Mouse (Mus musculus): ENCODE measurements around the gene Serinc2. TPM values are rescaled to one million over a fixed set of nuclear protein-coding genes. Genes with fewer than 3 reads are reported as not detected.

Serinc2 gene
- polyA plus RNA-seq, 1 experiment from 2014 or later, result 47.3 TPM

GRCm38 (mm10) chr4:130316691-130317090 lies 37.7 kb upstream of the Serinc2 start:
- Histone ChIP-seq H3K4me1 (ENCODE audit: control insufficient read depth, insufficient read depth, low read length) (peaks cover 7% of the 10 kb centered on the region; the same call in 1 of the 2 replicates), H3K4me2 (ENCODE audit: low read depth, low read length) (no peak overlapping the region), H3K9me3 (replicated peaks; ENCODE audit: control insufficient read depth, low read length) (no peaks in the 10 kb centered on the region), H3K4me3 (replicated peaks; ENCODE audit: low read length) (no peak overlapping the region), H3K36me3 (ENCODE audit: control insufficient read depth, insufficient read depth, low read length) (no peaks in the 10 kb centered on the region), H3K27ac (ENCODE audit: low read length) (no peak overlapping the region), H3K27me3 (ENCODE audit: control insufficient read depth, insufficient read depth, low read length) (no peaks in the 10 kb centered on the region), H3K9ac (ENCODE audit: low read length) (no peak overlapping the region)
- ATAC-seq (ENCODE audit: insufficient read depth, low FRiP score), result no peak
- 81% methylated on average over 10 of the region's 10 CpGs for WGBS

- Histone ChIP-seq H3K9ac (ENCODE audit: low read length) (no peak overlapping the region), H3K9me3 (replicated peaks; ENCODE audit: control insufficient read depth, low read length) (no peaks in the 10 kb centered on the region), H3K4me2 (ENCODE audit: low read depth, low read length) (no peak overlapping the region), H3K4me1 (ENCODE audit: control insufficient read depth, insufficient read depth, low read length) (peaks cover 7% of the 10 kb centered on the region; the same call in 1 of the 2 replicates), H3K27ac (ENCODE audit: low read length) (no peak overlapping the region), H3K36me3 (ENCODE audit: control insufficient read depth, insufficient read depth, low read length) (no peaks in the 10 kb centered on the region), H3K27me3 (ENCODE audit: control insufficient read depth, insufficient read depth, low read length) (no peaks in the 10 kb centered on the region), H3K4me3 (replicated peaks; ENCODE audit: low read length) (no peak overlapping the region)
- no peak for ATAC-seq (ENCODE audit: insufficient read depth, low FRiP score)
- 61% methylated on average over 13 of the region's 13 CpGs for WGBS
These were observed 36.9 kb upstream of the Serinc2 start for GRCm38 (mm10) chr4:130315771-130316527.

DNA sequence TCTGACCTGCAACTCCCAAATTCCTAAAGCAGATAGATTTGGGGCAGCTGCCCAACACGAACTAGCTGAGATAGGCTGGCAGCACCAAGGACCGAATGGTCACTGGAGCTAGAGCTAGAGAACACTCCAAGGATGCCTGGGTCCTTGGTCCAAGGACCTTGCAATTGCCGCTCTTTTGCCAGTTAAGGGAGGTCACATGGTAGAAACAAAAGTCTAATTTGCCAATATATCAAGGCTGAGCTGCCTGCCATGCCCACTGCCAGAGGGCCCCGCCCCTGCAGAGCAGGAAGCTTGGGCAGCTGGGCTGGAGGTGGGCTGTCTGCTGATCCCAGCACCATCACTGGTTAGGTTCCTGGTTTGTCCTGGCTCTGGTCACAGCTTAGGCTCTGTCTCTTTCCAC lies 34.5 kb upstream of the Serinc2 start:
- H3K4me1 ChIP-seq (ENCODE audit: control insufficient read depth, insufficient read depth, low read length), result peaks cover 11% of the 10 kb centered on the region

GRCm38 (mm10) chr4:130312526-130312925 lies 33.5 kb upstream of the Serinc2 start:
- no peak overlapping the region for H3K4me2 ChIP-seq (ENCODE audit: low read depth, low read length)

More for the DNA sequence above, 34.5 kb upstream of the Serinc2 start:
- Histone ChIP-seq H3K27me3 (ENCODE audit: control insufficient read depth, insufficient read depth, low read length) (peaks cover 17% of the 10 kb centered on the region), H3K36me3 (ENCODE audit: control insufficient read depth, insufficient read depth, low read length) (no peaks in the 10 kb centered on the region), H3K27ac (ENCODE audit: low read length) (no peak overlapping the region), H3K9me3 (replicated peaks; ENCODE audit: control insufficient read depth, low read length) (no peaks in the 10 kb centered on the region), H3K4me2 (ENCODE audit: low read depth, low read length) (no peak overlapping the region), H3K4me3 (replicated peaks; ENCODE audit: low read length) (no peak overlapping the region), H3K9ac (ENCODE audit: low read length) (no peak overlapping the region)
- ATAC-seq (ENCODE audit: insufficient read depth, low FRiP score), result no peak
- 87% methylated on average over 4 of the region's 4 CpGs for WGBS

DNA sequence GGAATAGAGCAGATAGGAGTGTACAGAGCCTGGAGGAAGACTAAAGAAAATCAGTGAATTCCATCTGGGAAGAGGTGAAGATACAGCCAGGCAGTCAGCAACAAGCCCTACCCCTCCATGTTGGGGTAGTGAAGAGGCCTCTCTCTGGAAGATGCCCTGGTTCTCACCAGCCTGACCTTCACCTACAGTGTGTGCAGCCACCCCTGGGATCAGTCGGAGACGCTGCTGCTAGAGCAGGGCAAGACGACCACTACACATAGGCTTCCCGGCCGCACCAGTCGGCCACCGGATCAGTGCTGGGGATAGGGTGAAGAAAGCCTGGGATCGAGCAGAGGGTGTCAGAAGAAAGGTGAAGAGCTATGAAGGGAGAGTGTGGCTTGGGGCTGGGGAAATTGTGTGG lies 30.2 kb upstream of the Serinc2 start:
- no peak overlapping the region for H3K4me3 ChIP-seq (replicated peaks; ENCODE audit: low read length)
- ATAC-seq (ENCODE audit: insufficient read depth, low FRiP score), result peak; percentile 15; the same call in 1 of the 2 replicates
- H3K4me1 ChIP-seq (ENCODE audit: control insufficient read depth, insufficient read depth, low read length), result peaks cover 13% of the 10 kb centered on the region
- H3K36me3 ChIP-seq (ENCODE audit: control insufficient read depth, insufficient read depth, low read length), result no peaks in the 10 kb centered on the region
- H3K4me2 ChIP-seq (ENCODE audit: low read depth, low read length), result peak overlapping the region; percentile 96
- no peak overlapping the region for H3K9ac ChIP-seq (ENCODE audit: low read length)
- no peak overlapping the region for H3K27ac ChIP-seq (ENCODE audit: low read length)
- WGBS, result 49% methylated on average over 8 of the region's 8 CpGs
- H3K27me3 ChIP-seq (ENCODE audit: control insufficient read depth, insufficient read depth, low read length), result peaks cover 31% of the 10 kb centered on the region
- H3K9me3 ChIP-seq (replicated peaks; ENCODE audit: control insufficient read depth, low read length), result no peaks in the 10 kb centered on the region

More at GRCm38 (mm10) chr4:130312526-130312925, 33.5 kb upstream of the Serinc2 start:
- Histone ChIP-seq H3K4me3 (replicated peaks; ENCODE audit: low read length) (no peak overlapping the region), H3K27ac (ENCODE audit: low read length) (no peak overlapping the region), H3K9me3 (replicated peaks; ENCODE audit: control insufficient read depth, low read length) (no peaks in the 10 kb centered on the region), H3K36me3 (ENCODE audit: control insufficient read depth, insufficient read depth, low read length) (no peaks in the 10 kb centered on the region), H3K27me3 (ENCODE audit: control insufficient read depth, insufficient read depth, low read length) (peaks cover 21% of the 10 kb centered on the region), H3K9ac (ENCODE audit: low read length) (no peak overlapping the region), H3K4me1 (ENCODE audit: control insufficient read depth, insufficient read depth, low read length) (peaks cover 19% of the 10 kb centered on the region)
- 84% methylated on average over 3 of the region's 3 CpGs for WGBS
- ATAC-seq (ENCODE audit: insufficient read depth, low FRiP score), result no peak

DNA sequence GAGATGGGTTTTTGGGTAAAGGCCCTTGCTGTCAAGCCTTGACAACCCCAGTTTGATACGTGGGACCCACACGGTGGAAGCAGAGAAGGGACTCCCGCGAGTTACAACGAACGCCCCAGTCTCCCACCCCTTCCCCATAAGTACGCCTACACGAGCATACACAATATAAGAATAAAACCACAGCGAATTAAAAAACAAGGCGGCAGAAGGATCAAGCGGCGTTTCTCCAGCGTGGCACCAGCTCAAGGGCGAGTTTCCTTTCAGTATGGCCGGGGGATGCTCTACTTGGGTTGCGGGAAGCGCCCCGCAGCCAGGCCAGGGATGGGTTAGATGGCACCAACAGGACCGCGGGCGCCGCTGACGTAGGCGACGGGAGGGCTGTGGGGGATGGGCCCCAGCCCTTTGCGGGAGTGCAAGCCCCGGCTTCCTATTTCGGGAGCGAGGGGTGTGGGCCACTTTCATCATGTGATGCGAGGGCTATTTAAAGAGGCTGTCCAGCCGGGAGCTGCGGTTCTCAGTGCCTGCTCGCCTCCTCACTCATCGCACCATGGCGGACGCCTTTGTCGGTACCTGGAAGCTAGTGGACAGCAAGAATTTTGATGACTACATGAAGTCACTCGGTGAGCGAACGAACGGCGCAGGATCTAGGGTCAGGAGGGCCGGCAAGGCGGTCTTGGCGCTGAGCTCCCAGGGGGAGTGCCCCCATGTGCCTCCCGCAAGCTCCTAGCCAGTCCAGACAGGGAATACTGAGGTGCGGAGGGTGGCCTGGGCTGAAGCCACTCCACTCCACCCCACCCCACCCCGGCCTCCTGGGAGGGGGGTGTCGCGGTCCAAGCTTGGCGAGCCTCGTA lies 29.5 kb upstream of the Serinc2 start, which contains the start of the genes Fabp3 and Gm10570:
TSS of gene Fabp3 (plus strand) at position 365 of the 851 bp plus-strand sequence.
TSS of gene Gm10570 (minus strand) at position 444 of the 851 bp plus-strand sequence.
- no peaks in the 10 kb centered on the region for H3K36me3 ChIP-seq (ENCODE audit: control insufficient read depth, insufficient read depth, low read length)
- H3K27ac ChIP-seq (ENCODE audit: low read length), result no peak within 1 kb of the TSS
- peaks cover 31% of the 10 kb centered on the region for H3K27me3 ChIP-seq (ENCODE audit: control insufficient read depth, insufficient read depth, low read length)
- H3K4me3 ChIP-seq (replicated peaks; ENCODE audit: low read length), result peak within 1 kb of the TSS; percentile 57
- no peaks in the 10 kb centered on the region for H3K9me3 ChIP-seq (replicated peaks; ENCODE audit: control insufficient read depth, low read length)
- ATAC-seq (ENCODE audit: insufficient read depth, low FRiP score), result peak; percentile 41; the same call in 1 of the 2 replicates
- peak within 1 kb of the TSS; percentile 96 for H3K4me2 ChIP-seq (ENCODE audit: low read depth, low read length)
- under 1% methylated on average over 52 of the region's 52 CpGs for WGBS
- H3K4me1 ChIP-seq (ENCODE audit: control insufficient read depth, insufficient read depth, low read length), result peaks cover 13% of the 10 kb centered on the region
- peak within 1 kb of the TSS; percentile 68 for H3K9ac ChIP-seq (ENCODE audit: low read length)

GRCm38 (mm10) chr4:130307851-130308230 lies 28.8 kb upstream of the Serinc2 start:
- no peaks in the 10 kb centered on the region for H3K36me3 ChIP-seq (ENCODE audit: control insufficient read depth, insufficient read depth, low read length)
- H3K9me3 ChIP-seq (replicated peaks; ENCODE audit: control insufficient read depth, low read length), result no peaks in the 10 kb centered on the region
- peak; percentile 60; the same call in 1 of the 2 replicates for ATAC-seq (ENCODE audit: insufficient read depth, low FRiP score)
- H3K9ac ChIP-seq (ENCODE audit: low read length), result peak overlapping the region; percentile 66
- H3K4me1 ChIP-seq (ENCODE audit: control insufficient read depth, insufficient read depth, low read length), result peaks cover 13% of the 10 kb centered on the region
- H3K27ac ChIP-seq (ENCODE audit: low read length), result no peak overlapping the region
- H3K4me3 ChIP-seq (replicated peaks; ENCODE audit: low read length), result peak overlapping the region; percentile 57
- WGBS, result under 1% methylated on average over 23 of the region's 23 CpGs
- peak overlapping the region; percentile 96 for H3K4me2 ChIP-seq (ENCODE audit: low read depth, low read length)
- H3K27me3 ChIP-seq (ENCODE audit: control insufficient read depth, insufficient read depth, low read length), result peaks cover 31% of the 10 kb centered on the region

GRCm38 (mm10) chr4:130306796-130307630 lies 28.0 kb upstream of the Serinc2 start:
- Histone ChIP-seq H3K9ac (ENCODE audit: low read length) (no peak overlapping the region), H3K27ac (ENCODE audit: low read length) (no peak overlapping the region), H3K9me3 (replicated peaks; ENCODE audit: control insufficient read depth, low read length) (no peaks in the 10 kb centered on the region), H3K4me2 (ENCODE audit: low read depth, low read length) (0 out of 2 replicates have a peak overlapping the region, but pooled peaks have one; percentile 96), H3K36me3 (ENCODE audit: control insufficient read depth, insufficient read depth, low read length) (no peaks in the 10 kb centered on the region), H3K27me3 (ENCODE audit: control insufficient read depth, insufficient read depth, low read length) (peaks cover 31% of the 10 kb centered on the region), H3K4me1 (ENCODE audit: control insufficient read depth, insufficient read depth, low read length) (peaks cover 13% of the 10 kb centered on the region), H3K4me3 (replicated peaks; ENCODE audit: low read length) (no peak overlapping the region)
- WGBS, result 71% methylated on average over 10 of the region's 10 CpGs
- no peak for ATAC-seq (ENCODE audit: insufficient read depth, low FRiP score)
